Mouse (Mus musculus) testis, postnatal 14 days (tissue): ENCODE measurements around the gene Rhbdd1.
A peak's percentile ranks its signal among the peaks of the same experiment; 100 is the strongest.

Experiments
- DNase-seq: peaks from one replicate; pipeline ENCODE4 v3.0.0; 2021; ENCODE audit warnings: low spot score

Gene Rhbdd1

GRCm38 (mm10) chr1:82364468-82364867 is 48.2 kb downstream of the Rhbdd1 start:
- no peak for DNase-seq

- no peak for DNase-seq
Observed at GRCm38 (mm10) chr1:82371636-82372428, 55.6 kb downstream of the Rhbdd1 start.

- no peak for DNase-seq
Observed at GRCm38 (mm10) chr1:82373924-82374323, 57.7 kb downstream of the Rhbdd1 start.

- DNase-seq: no peak
Observed at GRCm38 (mm10) chr1:82374831-82375358, 58.6 kb downstream of the Rhbdd1 start.

GRCm38 (mm10) chr1:82375452-82375851 is 59.2 kb downstream of the Rhbdd1 start:
- no peak for DNase-seq

GRCm38 (mm10) chr1:82381946-82382345 is 65.7 kb downstream of the Rhbdd1 start:
- DNase-seq: no peak

- DNase-seq: no peak
Observed at GRCm38 (mm10) chr1:82384106-82384505, 67.9 kb downstream of the Rhbdd1 start.

GRCm38 (mm10) chr1:82385054-82385453 is 68.8 kb downstream of the Rhbdd1 start:
- no peak for DNase-seq

GRCm38 (mm10) chr1:82385827-82386230 is 69.6 kb downstream of the Rhbdd1 start:
- no peak for DNase-seq

- no peak for DNase-seq
Observed at GRCm38 (mm10) chr1:82386814-82387771, 70.8 kb downstream of the Rhbdd1 start.

GRCm38 (mm10) chr1:82389371-82389770 is 73.1 kb downstream of the Rhbdd1 start:
- DNase-seq: no peak

GRCm38 (mm10) chr1:82395371-82395770 is 79.1 kb downstream of the Rhbdd1 start:
- no peak for DNase-seq

- DNase-seq: no peak
Observed at GRCm38 (mm10) chr1:82407786-82408185, 91.5 kb downstream of the Rhbdd1 start.

GRCm38 (mm10) chr1:82409271-82409670 is 93.0 kb downstream of the Rhbdd1 start:
- DNase-seq: no peak

- no peak for DNase-seq
Observed at GRCm38 (mm10) chr1:82410548-82410947, 94.3 kb downstream of the Rhbdd1 start.

GRCm38 (mm10) chr1:82411521-82411920 is 95.3 kb downstream of the Rhbdd1 start:
- no peak for DNase-seq

GRCm38 (mm10) chr1:82412085-82412484 is 95.8 kb downstream of the Rhbdd1 start:
- no peak for DNase-seq

GRCm38 (mm10) chr1:82414434-82415045 is 98.3 kb downstream of the Rhbdd1 start:
- no peak for DNase-seq

GRCm38 (mm10) chr1:82415641-82416040 is 99.4 kb downstream of the Rhbdd1 start:
- DNase-seq: no peak

GRCm38 (mm10) chr1:82427729-82428128 is 111.5 kb downstream of the Rhbdd1 start:
- DNase-seq: no peak

GRCm38 (mm10) chr1:82429061-82429460 is 112.8 kb downstream of the Rhbdd1 start:
- peak; percentile 27 for DNase-seq
